Mouse (Mus musculus) G1E (cell line): ENCODE results near the gene Ptprcap. TPM values are rescaled to one million over a fixed set of nuclear protein-coding genes. Genes with fewer than 3 reads are reported as not detected.

ENCODE experiments used
- ATAC-seq: 2 replicates; pipeline ENCODE4 v1.8.0; 2016; ENCODE audit warnings: mild to moderate bottlenecking; ENCODE audit not compliant: insufficient number of reproducible peaks, poor library complexity, low FRiP score, severe bottlenecking; ENCODE audit errors: extremely low read depth
- DNase-seq: peaks from one replicate; pipeline ENCODE4 v3.0.0; 2012; ENCODE audit warnings: low spot score
- H3K27me3 ChIP-seq: 2 replicates; pipeline ENCODE4 v1.6.1; 2012; ENCODE audit warnings: mild to moderate bottlenecking, low read length, inconsistent platforms; ENCODE audit not compliant: insufficient read depth
- H3K36me3 ChIP-seq: replicated peaks from 2 replicates; pipeline ENCODE3; 2012; ENCODE audit warnings: mild to moderate bottlenecking, inconsistent platforms
- H3K4me1 ChIP-seq: 2 replicates; pipeline ENCODE4 v1.6.1; 2012; ENCODE audit warnings: low read depth, low read length, inconsistent platforms, mixed read lengths; ENCODE audit not compliant: insufficient read depth
- H3K4me3 ChIP-seq: 2 replicates; pipeline ENCODE4 v1.5.1; 2012; ENCODE audit warnings: low read depth, mild to moderate bottlenecking, inconsistent platforms, low read length, moderate library complexity, mixed read lengths
- H3K9me3 ChIP-seq: replicated peaks from 2 replicates; pipeline ENCODE4 v1.6.1; 2012; ENCODE audit warnings: inconsistent platforms
- CTCF ChIP-seq: IDR thresholded peaks from 2 replicates; pipeline ENCODE4 v1.5.1; 2012; ENCODE audit warnings: low read depth, low read length, inconsistent platforms, mixed read lengths
- GATA1 ChIP-seq: IDR thresholded peaks from 2 replicates; pipeline ENCODE4 v1.6.1; 2012; ENCODE audit warnings: borderline replicate concordance, low read length, inconsistent platforms, mixed read lengths
- GATA2 ChIP-seq: IDR thresholded peaks from 2 replicates; pipeline ENCODE4 v1.6.1; 2012; ENCODE audit warnings: low read depth, low read length, inconsistent platforms, borderline replicate concordance
- POLR2AphosphoS5 ChIP-seq: IDR thresholded peaks from 2 replicates; pipeline ENCODE4 v1.6.1; 2012; ENCODE audit warnings: low read depth, low read length, inconsistent platforms; ENCODE audit not compliant: insufficient replicate concordance
- TAL1 ChIP-seq: conservative IDR thresholded peaks from 2 replicates; pipeline ENCODE4 v1.6.1; 2012; ENCODE audit warnings: low read depth, low read length, inconsistent platforms, mixed read lengths
- polyA plus RNA-seq: library from polyadenylated mRNA; stranded (reverse); fragments of >175 nt; gene quantifications from 2 replicates; pipeline ENCODE4 v1.2.3, GENCODE M21; 2012
- total RNA-seq, 2 experiments: library from RNA; stranded (forward) in 1 of 2; stranded (reverse) in 1 of 2; fragments of 200-1000 nt in 1 of 2; fragments of >200 nt in 1 of 2; fragmentation: Nextera tagmentation in 1 of 2; gene quantifications; 2 replicates each; pipeline ENCODE4 v1.2.3; 2014 to 2017

The Ptprcap gene
- total and polyA plus RNA-seq, 3 experiments = 34.6 to 261 (median 88.5) TPM

DNA sequence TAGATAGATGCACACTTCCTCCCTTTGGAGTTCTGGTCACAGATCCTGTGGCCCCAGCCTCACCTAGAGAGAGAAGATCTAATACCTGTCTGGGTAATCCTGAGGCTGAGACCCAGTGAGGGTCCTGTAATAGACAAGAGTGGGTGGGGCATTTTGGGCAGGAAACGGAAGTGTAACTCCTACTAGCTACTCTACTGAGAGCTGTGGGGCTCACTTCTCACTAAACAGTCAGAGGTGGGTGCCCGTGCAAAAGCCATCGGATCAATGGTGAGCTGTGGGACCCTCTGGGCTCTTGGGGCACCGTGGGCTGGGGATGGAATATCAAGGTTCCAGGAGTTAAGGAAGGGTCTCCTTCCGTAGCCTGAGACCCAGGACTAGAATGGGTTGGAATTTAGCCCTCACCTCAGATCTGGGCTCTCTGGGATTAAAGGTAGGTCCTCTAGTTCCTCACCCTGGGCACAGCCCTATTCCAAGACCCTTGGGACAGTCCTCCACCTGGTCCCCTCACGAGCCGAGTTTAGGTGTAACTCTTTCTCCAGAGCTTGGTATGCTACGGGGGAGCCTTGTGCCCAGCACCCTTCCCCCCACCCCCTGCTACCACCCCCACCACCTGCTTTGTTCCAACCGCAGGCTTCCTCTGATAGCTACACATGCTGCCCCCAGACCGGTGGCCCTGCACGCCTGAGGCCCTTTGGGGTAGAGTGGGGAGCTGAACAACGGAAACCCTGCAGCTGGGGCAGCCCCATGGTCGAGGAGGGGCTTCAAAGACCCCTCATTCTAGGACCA lies 1.2 kb downstream of the Ptprcap start:
- Histone ChIP-seq H3K27me3 (no peaks in the 10 kb centered on the region), H3K9me3 (no peaks in the 10 kb centered on the region), H3K4me1 (peaks cover 58% of the 10 kb centered on the region), H3K36me3 (peaks cover 100% of the 10 kb centered on the region), H3K4me3 (peak overlapping the region; percentile 38; the same call in 1 of the 2 replicates)
- ATAC-seq (peak; percentile 19; the same call in 1 of the 2 replicates), DNase-seq (peak; percentile 40)
- TF ChIP-seq GATA1 (no peak), GATA2 (no peak), POLR2AphosphoS5 (no peak), CTCF (no peak), TAL1 (no peak)

DNA sequence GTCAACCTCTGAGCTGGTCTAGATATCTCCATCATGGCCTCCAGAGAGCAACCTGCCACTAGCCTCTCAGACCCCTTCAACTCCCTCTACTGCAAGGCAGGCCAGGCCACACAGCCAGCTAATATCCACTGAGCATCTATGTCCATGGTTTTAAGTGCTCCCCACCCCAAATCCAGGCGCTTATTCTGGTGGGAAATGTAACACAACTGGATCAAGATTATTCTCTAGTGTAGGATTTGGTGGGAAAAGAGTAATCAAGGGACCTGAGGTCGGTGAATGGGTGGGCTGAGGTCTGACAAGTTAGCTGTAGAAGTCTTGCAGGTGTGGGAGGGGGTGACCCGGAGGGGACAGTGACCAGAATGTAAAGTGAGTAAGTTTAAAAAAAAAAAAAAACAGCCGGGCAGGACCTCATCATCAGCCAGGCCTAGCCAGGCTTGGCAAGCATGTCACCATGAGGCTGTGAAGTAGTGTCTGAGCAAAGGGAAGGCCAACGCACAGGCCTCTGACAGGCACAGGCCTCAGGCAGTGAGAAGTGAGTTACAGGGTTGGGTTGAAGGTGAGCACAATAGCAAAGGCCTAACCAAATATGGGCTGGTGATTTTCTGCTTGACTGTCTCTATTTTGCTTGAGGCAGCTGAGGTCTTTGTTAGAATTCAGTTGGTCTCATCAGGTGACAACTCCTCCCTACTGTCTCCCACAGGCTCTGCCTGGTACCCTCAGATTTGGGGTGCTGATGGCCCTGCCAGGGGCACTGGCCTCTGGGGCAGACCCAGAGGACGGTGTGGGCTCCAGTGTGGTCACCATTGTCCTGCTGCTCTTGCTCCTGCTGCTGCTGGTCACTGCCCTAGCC lies 2.0 kb downstream of the Ptprcap start:
- no peak; the same call in 1 of the 2 replicates for TF ChIP-seq POLR2AphosphoS5
- Histone ChIP-seq H3K4me1 (peaks cover 50% of the 10 kb centered on the region), H3K27me3 (no peaks in the 10 kb centered on the region), H3K36me3 (peaks cover 98% of the 10 kb centered on the region), H3K4me3 (peak overlapping the region; percentile 38; the same call in 1 of the 2 replicates), H3K9me3 (no peaks in the 10 kb centered on the region)
- ATAC-seq (no peak), DNase-seq (no peak)

DNA sequence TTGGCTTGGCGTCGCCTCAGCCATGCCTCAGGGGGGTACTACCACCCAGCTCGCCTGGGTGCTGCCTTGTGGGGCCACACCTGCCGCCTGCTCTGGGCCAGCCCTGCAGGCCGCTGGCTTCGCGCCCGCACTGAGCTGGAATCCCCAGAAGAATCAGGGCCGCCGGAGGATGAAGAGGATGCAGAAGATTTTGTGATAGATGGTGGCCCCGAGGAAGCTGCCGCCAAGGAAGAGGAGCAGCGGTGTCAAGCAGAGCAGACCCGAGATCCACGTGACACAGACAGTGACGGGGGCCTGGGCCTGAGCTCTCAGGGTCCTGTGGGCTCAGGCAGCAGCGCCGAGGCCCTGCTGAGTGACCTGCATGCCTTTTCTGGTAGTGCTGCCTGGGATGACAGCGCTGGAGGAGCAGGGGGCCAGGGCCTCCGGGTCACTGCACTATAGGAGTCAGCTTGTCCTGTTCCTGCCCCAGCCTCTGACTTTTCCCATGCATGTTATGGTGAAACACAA lies 2.7 kb downstream of the Ptprcap start:
- DNase-seq = no peak
- TF ChIP-seq TAL1 (no peak), GATA1 (no peak), POLR2AphosphoS5 (no peak), GATA2 (no peak), CTCF (no peak)
- Histone ChIP-seq H3K9me3 (no peaks in the 10 kb centered on the region), H3K36me3 (peaks cover 98% of the 10 kb centered on the region), H3K4me3 (peak overlapping the region; percentile 34; the same call in 1 of the 2 replicates), H3K4me1 (peaks cover 48% of the 10 kb centered on the region), H3K27me3 (no peaks in the 10 kb centered on the region)
- no peak for ATAC-seq

- no peak for ATAC-seq
- Histone ChIP-seq H3K9me3 (no peaks in the 10 kb centered on the region), H3K27me3 (no peaks in the 10 kb centered on the region), H3K4me1 (peaks cover 49% of the 10 kb centered on the region), H3K4me3 (no peak overlapping the region), H3K36me3 (peaks cover 98% of the 10 kb centered on the region)
- no peak for DNase-seq
- TF ChIP-seq CTCF (no peak), GATA2 (no peak), GATA1 (no peak), TAL1 (no peak)
Observed at GRCm38 (mm10) chr19:4156771-4157170, 3.4 kb downstream of the Ptprcap start.

GRCm38 (mm10) chr19:4159049-4159448 lies 5.6 kb downstream of the Ptprcap start:
- no peaks in the 10 kb centered on the region for H3K27me3 ChIP-seq
- peaks cover 50% of the 10 kb centered on the region for H3K4me1 ChIP-seq
- H3K36me3 ChIP-seq = peaks cover 80% of the 10 kb centered on the region
- H3K9me3 ChIP-seq = no peaks in the 10 kb centered on the region
- TF ChIP-seq POLR2AphosphoS5 = no peak
- TF ChIP-seq TAL1 = no peak
- no peak for TF ChIP-seq GATA1
- TF ChIP-seq GATA2 = no peak
- no peak for TF ChIP-seq CTCF
- DNase-seq (no peak), ATAC-seq (no peak)
- H3K4me3 ChIP-seq = peak overlapping the region; percentile 31; the same call in 1 of the 2 replicates

DNA sequence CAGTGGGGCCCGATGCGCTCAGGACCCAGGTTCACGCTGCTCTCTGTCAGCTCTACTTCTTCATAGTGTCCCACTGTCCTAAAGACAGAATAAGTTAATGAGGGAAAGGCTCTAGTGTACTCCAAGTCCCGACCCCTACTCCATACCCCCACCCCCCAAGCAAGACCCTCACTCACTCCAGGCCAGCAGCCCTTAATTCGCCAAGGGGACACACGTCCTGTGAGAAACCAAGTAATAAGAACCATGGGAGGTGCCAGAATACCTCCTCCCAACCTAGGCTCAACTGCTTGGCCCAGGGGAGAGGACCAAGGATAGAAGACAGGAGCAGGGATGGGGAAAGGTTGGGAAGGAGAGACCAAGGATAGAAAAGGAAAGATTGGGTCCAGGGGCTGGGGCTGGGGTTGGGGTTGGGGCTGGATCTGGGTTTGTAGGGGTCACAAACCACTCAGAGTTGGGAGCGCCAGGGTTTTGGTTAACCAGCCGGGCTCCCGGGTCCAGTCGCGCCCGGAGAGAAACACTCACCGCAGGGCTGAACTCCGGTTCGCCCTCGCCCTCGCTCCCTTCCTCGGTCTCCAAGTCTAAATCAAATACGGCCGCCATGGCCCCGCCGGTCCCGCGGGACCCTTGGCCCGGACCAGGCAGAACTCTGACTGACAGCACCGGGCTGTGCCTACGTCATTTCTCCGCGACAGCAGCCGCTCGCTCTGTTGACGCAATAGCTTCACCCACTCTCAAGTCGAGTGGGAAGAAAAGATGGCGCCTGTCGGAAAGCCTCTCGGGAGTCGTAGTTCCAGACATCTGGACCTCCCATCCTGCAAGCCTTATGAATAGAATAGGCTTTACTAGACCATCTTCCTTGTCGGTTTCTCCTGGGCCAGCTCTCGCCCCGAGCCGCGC lies 9.5 kb downstream of the Ptprcap start, which contains the start of gene Rps6kb2:
Rps6kb2 (minus strand) TSS at position 709 of the 897 bp plus-strand sequence.
- ATAC-seq = peak; percentile 80
- no peaks in the 10 kb centered on the region; the same call in 1 of the 2 replicates for H3K27me3 ChIP-seq
- TF ChIP-seq POLR2AphosphoS5 = no peak
- no peak for TF ChIP-seq CTCF
- no peak for TF ChIP-seq TAL1
- no peak for TF ChIP-seq GATA1
- no peak for TF ChIP-seq GATA2
- H3K36me3 ChIP-seq = peaks cover 42% of the 10 kb centered on the region
- DNase-seq = peak; percentile 77
- H3K9me3 ChIP-seq = no peaks in the 10 kb centered on the region
- H3K4me3 ChIP-seq = peak within 1 kb of the TSS; percentile 77
- H3K4me1 ChIP-seq = peaks cover 44% of the 10 kb centered on the region
